Mouse (Mus musculus): ENCODE measurements around the gene Echs1.

GRCm38 (mm10) chr7:140141350-140141749, 25.1 kb upstream of the Echs1 start:
- TF ChIP-seq EP300 (IDR thresholded peaks at IDR 0.05; ENCODE audit: low read depth) (no peak), CTCF (IDR thresholded peaks at IDR 0.05; ENCODE audit: low read depth) (peak; percentile 81)
